Mouse (Mus musculus) erythroblast, embryonic 14.5 days (primary cell): ENCODE measurements around the gene Adora3.

Source experiments
- GATA1 ChIP-seq: IDR thresholded peaks from 2 replicates; pipeline ENCODE4 v1.6.1; 2012; ENCODE audit warnings: low read length, inconsistent platforms, mixed read lengths
- TAL1 ChIP-seq: IDR thresholded peaks from 3 replicates; pipeline ENCODE4 v1.6.1; 2012; ENCODE audit warnings: low read length, inconsistent platforms, mixed read lengths

GRCm38 (mm10) chr3:105913839-105914681 lies 43.4 kb downstream of the Adora3 start:
- TF ChIP-seq GATA1 = no peak
- no peak for TF ChIP-seq TAL1
